Mouse (Mus musculus): ENCODE data around the gene Amotl1.

The Amotl1 gene

DNA sequence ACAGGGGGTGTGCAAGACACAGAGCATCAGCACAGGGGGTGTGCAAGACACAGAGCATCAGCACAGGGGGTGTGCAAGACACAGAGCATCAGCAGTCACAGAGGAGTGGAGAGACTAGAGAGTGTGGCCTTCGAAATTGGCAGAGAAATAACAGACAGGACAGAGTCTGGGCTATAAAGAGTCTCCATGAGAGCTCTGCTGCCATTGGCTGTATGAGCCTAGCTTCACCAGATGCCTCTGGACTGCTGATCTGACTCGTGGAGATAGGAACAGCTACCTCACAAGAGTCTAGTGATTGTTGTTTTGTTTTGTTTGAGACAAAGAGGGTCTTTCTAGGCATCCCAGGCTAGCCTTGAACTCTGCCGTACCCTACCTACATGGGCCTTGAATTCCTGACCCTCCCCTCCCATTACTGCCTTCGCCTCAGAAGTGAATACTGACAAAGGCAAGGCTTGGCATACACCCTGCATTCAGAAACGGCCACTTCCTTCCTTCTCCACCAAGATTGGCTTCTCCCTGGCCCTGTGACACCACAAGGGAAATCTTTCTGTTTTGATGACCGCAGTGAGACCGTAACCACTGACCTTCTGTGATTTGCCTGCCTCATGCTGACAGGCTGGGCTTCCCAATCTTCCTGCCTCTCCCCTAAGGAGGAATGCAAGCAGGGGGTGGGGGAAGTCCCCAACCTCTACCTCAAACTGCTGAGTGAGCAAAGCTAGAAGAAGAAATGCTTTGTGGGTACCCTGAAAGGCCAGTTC is 3.4 kb downstream of the Amotl1 start:
- no peak for DNase-seq

DNA sequence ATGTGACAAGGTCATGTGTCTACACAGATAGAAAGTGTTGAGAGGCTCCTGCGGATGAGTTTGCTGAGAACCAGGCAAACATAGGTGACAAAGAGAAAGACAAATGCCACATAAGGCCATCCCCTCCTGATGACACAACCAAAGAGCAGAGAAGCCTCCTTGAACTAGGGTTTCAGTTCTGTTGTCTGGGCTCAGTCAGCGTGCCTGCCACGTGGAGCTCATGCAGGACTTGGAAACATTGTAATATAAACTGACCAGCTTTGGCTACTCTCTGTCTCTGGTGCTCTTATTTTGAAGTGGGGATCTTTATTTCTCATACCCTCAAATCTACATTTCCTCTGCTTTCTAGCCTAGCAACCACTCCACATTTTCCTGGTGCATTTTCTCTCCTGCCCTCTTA is 8.6 kb downstream of the Amotl1 start:
- DNase-seq, result no peak

DNA sequence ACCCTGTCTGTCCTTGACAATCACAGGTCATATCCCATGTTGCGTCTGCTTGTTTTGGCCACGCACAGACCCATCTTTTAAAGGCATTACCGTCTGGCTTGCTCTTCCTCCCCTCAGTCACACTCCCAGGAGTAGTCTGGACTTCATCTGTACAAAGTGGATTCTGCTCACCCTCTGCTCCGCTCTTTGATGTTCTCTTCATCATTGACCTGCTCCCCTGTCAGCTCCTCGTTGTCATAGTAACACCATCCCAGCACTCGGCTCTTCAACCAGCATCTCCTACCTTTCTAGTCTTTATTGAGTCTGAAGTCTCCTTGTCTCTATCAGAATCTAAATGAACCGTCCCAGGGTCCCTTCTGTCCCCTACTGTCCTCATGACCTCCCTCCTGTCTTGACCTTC is 9.3 kb downstream of the Amotl1 start:
- DNase-seq, result no peak

DNA sequence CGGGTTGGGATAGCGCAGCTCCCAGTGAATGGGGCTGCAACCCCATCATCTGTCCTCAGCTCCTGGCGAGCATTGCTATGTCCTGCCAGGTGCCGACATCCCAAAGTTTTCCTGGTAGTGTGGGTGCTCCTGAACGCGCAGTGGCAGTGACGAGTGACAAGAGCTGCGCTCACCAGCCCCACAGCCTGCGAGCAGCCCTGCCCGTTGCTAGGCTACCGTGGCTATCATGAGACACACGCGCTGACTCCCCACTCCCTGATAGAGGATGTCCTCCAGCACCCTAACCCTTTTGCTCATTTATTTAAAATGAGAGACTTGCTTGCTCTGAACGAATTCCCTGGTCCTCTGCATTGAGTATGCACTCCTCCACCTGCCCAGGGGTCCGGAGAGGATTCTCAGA is 10.7 kb downstream of the Amotl1 start:
- peak; percentile 42 for DNase-seq

DNA sequence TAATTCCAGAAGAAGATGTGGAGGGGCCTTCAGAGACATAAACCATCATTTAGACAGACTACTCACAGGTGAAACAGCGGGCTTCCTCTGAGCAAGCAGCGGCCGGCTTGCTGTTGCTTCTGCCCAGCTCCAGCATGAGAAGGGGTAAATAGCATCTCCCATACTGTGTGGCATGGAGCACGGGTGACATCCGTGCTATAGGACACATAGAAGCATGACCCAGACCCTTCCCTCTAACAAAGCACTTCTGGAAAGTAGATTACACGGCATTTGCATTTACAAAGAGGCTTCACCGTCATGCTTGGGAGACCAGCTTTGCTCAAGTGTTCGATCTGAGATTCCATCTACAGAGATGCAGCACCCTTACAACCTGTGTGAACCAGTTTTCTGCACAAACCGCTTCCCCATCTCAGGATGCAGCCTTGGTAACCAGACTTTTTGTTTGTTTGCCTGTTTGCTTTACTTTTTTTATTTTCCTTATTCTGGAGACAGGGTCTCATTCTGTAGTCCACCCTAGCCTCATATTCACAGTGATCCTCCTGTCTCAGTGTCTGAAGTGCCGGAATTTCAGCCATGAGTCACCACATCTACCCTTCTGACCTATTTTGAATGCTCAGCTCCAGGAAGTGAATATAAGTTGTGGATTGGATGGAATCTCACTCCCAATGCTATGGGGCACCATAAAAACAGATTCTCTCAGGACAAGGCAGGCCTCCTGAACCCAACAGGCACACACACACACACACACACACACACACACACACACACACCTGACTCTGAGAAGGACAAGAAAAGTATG is 12.3 kb downstream of the Amotl1 start:
- no peak for DNase-seq

DNA sequence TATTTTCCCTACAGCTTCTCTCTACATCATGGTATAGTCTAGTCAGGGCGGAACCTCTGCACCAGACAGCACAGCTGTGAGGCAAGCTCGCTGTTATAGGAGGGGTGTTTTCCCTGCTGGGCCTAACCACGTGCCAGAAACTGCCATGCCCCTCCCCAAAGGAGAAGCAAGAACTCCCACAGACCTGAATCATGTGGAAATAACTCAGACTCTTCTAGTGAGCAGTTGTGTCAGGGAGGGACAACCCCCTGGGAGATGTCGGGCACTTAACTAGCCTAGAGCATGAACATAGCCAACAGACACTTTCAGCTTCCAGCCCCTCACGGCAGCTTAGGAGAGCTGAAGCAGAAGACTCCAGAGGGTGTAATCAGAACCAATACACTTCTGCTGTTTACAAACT is 13.1 kb downstream of the Amotl1 start:
- DNase-seq, result no peak

DNA sequence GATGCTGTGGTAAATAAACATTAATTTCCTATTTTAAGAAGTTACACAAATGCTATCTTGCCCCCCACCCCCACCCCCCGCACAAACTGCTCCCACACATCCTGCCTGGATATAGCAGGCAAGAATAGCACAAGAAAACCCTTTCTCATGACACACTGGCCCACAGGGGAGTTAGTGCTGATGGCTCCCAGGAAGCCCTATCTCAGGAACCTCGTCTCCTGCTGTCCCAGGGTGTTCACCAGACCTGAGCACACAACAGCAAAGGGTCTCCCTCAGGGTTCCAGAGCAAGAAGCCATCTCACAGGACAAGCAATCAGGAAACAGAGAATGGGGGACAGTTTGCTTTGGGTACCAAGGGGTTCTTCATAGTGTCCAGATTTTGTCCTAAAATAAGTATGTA is 17.3 kb downstream of the Amotl1 start:
- DNase-seq, result no peak

DNA sequence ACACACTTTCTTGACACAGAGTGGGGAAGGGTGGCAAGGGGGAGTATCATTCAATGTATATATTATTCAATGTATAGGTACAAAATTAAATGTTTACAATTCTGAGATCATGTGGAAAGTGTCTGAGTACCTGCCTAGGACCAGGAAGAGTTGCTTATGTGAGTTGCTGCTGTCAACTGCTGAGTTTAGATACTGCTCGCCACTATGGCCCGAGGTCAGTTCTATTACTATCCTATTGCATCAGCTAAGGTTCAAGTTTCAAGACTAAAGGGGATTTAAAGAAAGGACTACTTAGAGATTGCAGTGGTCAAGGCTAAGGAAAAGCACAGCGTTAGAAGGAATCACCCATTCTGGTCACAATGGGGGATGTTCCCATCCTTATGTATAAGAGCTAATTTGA is 18.9 kb downstream of the Amotl1 start:
- no peak for DNase-seq

DNA sequence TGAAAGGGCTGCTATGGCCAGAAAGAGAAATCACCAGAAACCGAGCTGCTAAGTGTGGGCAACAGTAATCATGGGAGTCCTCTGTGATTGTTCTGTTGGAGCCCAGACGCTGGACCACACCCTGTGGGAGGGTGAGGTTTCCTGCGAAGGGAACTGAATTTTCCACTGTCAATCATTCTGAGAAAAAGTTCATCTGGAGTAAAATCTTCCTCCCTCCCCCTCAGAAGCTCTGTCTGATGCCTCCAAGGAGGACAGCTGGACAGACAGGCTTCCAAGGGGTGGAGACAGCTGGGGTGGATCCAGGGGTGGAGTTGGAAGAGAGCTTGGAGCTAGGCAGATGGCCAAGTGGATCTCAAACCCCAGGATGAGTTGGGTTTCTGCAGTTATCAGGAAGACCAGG is 19.8 kb downstream of the Amotl1 start:
- DNase-seq, result no peak

DNA sequence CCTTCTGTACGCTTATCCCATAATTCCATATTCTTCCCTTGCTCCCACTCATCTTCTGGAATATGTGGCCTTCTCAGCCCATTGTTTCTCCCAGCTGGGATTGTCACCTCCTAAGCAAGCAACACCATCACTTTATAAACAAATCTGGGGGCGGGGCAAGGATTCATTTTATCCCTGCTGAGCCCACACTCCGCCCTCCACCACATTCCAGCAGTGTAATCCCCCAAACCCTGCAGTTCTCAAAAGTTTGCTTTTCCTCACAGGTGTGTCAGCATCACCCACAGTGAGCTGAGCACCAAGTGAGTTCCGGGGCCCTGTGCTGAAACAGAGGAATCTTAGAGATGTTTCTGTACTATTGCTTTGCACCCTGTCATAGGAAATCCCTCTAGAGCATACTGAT is 20.9 kb downstream of the Amotl1 start:
- no peak for DNase-seq

DNA sequence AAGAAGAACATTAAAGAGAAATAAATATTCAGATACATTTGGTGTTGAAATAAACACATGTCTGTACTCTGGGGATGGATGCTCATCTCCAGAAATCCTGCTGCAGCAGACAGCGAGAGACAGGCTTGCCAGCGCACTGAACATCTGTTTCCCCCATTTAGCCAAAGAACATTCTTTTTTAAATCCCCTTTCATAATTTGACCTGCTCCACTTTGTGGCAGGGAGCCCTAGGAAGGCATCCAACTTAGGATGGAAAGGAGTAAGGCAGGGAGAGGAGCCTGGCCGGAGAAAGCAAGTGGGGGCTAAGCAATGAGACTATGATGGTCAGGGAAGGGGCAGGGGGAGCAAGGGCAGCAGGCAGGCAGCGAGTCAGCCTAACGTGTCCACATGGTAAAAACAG is 21.6 kb downstream of the Amotl1 start:
- DNase-seq, result no peak

DNA sequence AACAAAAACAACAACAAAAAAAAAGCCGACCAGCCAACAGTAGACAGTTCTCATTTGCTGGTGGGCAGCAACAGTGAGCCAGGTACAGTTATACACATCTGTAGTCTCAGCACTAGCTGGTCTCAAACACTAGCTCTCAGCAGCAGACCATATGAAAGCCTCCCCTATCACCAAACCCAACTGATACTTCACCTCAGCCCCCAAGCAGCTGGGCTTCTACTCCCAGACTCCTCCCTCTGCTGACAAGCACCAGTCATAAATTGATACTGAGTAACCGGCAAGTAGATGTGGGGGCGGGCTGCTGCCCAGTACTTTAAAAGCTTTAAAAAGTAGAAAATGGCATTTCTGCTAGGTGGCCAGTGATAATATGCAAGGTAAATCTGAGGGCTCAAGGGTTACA is 22.0 kb downstream of the Amotl1 start:
- no peak for DNase-seq

DNA sequence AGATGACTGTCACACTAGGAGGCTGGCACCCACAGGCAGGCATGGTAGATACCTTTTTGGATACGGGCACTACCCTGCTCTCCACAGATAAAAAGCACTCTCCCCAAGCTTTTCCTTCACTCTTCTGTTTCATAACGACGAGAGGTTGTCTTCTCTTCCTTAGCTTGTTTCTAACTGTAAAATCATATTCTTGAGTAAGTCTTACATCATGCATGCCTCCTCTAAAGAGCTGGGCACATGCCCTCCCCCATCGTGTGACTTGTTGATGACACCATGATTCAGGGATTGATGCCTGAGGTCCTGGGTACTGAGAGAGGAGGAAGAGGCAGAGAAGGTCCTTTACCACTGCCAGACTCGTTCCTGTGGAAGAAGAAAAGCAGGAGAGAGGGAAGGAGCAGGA is 24.7 kb downstream of the Amotl1 start:
- no peak for DNase-seq

DNA sequence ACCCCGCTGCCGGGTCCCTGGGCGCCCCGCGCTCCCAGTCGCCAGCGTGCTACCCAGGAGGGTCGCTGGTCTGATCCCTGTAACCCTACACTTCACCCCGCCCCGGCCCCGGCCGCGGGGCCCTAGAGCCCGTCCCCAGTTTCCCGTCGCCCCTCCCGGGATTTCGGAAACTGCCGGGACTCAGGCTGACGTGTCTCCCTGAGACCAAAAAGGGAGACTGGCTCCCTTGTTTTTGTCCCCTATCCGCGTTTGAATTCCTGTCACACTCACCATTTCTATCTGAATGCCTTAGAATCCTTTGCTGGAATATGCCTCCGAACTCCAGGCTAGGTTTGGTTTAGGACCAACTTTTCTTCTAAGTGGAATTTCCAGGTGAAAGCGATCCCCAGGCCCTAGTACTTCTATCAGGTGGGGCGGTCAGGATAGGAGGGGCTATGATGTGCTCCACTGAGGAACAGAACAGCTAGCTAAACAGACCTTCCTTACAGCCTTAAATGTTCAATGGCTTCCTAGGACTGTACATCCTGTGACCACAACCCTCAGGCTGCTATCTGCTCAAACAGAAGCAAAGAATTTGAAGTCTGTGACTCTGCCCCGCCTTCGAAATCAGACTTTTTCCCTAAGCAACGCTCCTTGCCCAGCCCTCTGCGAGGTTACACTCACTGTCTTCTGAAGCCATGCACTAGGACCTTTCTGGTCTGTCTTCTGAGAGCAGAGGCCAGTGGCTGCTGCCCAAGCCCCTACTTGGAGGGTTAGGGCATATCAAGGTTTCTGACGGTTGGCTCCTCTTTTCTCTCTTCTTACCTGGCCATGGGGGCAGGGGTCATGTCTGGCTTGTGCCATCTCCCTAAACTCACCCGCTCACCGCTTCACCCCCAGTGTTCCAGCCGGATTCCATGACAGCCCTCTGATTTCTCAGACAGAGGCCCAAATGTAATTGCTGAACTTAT is 29.6 kb downstream of the Amotl1 start:
- DNase-seq, result peak; percentile 60

DNA sequence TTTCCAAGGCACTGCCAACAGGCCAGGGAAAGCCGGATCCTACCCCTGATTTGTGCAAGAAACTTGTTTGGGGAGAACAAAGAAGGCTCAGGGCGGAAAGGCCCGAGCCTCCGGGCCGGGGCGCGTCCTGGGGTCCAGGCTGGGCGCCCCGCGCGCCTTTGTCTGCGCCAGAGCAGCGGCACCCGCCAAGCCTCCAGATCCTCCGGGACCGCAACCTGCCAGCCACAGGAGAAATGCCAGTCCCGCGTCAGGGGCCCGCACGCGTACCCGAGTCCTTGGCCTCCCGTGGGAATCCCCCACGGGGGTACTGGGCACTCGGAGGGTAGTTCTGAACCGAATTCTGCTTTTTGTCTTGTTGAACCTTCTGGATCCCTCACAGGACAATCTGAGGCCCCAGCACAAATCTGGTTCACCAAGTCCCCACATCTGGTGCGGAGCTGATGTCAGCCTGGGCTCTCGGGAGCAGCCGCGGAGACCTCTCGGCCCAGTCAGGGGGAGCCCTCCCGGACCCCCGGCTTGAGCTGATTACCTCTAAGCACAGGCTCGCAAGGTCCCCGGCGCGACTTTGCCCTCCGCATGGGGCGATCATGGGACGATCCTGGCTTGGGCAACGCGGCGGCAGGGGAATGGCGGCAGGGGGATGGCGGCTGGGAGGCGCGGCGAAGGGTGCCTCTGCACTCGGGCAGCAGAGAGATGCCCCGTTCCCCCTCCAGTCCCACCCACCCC is 30.5 kb downstream of the Amotl1 start:
- DNase-seq, result peak; percentile 65

DNA sequence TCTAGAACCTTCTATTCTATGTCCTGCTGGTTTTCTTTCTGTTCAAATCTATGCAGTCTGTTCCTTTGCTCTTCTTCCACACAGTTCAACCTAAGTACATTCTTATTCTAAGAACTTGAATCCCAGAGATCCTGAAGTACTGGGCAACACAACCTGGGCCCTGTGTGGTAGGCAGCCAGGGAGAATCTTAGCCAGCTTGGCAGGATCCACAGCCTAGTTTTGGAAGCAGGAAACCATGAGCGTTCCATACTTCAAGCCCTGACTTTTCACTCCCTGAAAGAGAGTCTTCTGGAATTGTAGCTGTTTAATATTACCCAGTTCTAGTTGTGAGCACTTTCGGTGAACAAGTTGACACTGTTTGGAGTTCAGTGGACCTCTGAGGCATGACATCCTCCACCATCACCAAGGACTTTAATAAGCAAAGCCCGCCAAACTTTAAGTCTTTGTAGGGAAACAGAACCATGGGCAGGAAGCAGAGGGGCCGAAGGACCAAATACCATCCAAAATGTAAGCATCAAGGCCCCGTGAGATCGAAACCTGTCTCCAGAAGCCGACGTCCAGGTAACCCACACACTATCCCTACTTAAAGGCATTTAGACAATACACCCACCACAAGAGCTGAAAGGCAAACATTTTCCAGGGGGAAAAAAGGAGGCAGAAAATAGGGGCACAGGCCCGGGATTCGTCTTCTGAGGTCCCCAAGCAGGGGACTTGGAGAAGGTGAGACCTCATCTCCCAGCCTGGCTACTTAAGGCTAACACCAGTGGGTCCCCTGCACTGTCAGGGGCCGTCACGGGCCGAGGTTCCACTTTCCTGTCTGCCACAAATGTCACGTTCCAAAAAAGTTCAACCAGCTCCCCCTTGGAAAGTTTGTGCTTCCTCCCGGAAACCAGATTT is 31.3 kb downstream of the Amotl1 start:
- DNase-seq, result no peak

DNA sequence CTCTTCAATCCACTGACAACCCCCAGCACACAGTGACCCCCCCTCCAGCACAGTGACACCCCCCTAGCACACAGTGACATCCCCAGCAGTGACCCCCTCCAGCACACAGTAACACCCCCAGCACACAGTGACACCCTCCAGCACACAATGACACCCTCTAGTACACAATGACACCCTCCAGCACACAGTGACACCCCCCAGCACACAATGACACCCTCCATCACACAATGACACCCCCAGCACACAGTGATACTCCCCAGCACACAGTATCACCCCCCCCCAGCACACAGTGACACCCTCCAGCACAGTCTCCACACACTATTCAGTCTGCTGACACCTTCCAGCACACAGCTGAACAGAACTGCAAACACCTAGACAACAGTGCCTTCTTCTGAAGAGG is 32.3 kb downstream of the Amotl1 start:
- no peak for DNase-seq

DNA sequence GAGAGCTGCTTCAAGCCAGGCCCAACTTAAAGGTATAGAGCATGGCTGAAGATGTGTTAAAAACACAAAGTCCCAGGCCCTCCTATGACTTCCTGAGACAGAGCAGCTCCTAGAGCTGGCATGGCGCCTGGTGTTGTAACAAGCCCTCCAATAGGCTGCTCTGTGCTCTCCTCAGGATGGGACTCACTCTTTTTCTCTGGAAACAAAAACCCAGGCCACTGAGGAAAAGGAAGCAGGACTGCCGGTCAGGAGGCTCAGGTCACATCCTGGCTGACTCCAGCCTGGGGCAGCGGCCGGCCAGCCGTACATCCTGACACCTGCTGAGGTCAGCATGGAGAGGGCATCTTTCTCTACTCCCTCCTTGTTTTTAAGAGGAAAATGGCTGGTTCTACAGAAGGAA is 36.3 kb downstream of the Amotl1 start:
- DNase-seq, result no peak

DNA sequence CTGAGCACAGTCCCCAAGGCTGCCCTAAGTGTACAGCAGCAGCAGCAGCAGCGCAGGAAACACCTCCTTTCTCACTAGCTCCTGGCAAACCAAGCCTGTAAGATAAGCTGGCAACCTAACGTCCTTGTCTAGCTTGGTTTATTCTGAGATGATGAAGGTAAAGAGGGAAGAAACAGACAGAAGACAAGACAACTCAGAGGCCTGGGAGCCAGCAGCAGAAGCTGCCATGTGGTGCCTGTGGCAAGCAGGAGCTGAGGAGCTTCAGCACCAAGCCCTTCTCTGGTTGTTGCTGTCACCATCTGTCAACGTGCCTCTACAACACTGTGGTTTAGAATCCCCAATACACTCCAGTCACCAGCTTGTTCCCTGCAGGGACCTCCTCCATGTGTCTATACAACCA is 37.4 kb downstream of the Amotl1 start:
- DNase-seq, result no peak

DNA sequence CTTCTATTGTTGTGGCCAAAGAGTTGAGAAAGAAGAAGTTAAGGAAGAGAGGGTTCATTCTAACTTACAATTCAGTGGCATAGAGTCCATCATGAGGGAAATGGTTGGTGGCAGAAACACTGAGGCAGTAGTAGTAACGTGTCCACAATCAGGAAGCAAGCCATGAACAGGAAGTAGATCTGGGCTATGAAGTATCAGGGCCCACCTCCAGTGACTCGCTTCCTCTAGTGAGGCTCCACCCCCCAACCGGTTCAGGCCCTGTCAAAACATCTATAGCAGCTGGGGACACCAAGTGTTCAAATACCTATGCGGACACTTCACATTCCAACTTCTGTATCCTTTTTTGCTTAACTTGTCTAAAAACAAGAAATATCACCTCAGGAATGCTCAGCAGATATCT is 38.9 kb downstream of the Amotl1 start:
- DNase-seq, result no peak

DNA sequence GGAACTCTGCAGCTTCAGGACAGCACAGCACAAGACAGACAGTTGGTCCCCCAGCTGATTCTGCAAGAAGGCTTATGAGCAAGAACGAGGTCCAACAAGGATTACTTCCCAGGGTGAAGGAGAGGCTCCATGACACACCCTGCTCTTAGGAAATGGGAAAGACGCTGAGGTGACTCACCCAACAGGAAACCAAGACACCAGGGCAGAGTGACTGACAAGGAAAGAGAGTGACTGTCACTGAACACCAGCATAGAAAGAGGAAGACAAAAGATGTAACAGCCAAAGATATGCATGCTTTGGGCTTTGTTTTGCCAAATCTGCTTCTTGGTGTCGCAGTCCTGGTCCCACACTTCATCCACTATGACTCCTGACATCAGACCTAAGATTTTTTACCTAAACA is 40.5 kb downstream of the Amotl1 start:
- DNase-seq, result no peak

DNA sequence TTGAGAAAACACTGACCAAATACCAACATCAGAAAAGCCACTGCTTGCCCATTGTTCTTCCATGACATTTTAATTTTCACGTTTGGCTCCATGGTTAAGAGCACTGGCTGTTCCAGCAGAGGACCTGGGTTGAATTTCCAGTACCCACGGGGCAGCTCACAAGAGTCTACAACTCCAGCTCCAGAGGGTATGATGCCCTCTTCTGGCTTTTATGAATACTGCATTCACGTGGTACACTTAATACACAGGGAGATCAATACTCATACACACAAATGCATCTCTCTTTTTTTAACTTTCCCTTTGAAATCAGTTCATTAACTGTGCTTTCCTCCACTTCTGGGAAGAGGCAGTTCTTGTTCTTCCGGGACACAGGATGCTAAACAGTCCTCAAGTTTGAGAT is 41.4 kb downstream of the Amotl1 start:
- DNase-seq, result no peak
